Mouse (Mus musculus) MEL (cell line): ENCODE results near the gene Wfikkn2. TPM values are rescaled to one million over a fixed set of nuclear protein-coding genes. Genes with fewer than 3 reads are reported as not detected.

Experiments
- DNase-seq: peaks from one replicate; pipeline ENCODE4 v3.0.0; 2011; ENCODE audit warnings: low read depth, low spot score
- H3K27ac ChIP-seq: 2 replicates; pipeline ENCODE4 v1.5.1; 2012; ENCODE audit warnings: low read depth, mild to moderate bottlenecking, control low read depth, low read length, moderate library complexity; ENCODE audit not compliant: control insufficient read depth
- H3K27me3 ChIP-seq, 2 experiments: fragments of 150-350 bp in 1 of 2; sonication (generic) in 1 of 2; 2 replicates each; pipeline ENCODE4 v1.6.1; 2012; ENCODE audit warnings: low read length in 2 of 2, mild to moderate bottlenecking in 2 of 2, improper control_type of control experiment in 1 of 2, moderate library complexity in 1 of 2; ENCODE audit not compliant: insufficient read depth in 2 of 2, control insufficient read depth in 1 of 2
- H3K36me3 ChIP-seq, 2 experiments: 2 replicates each; pipeline ENCODE4 v1.6.1; 2012 to 2014; ENCODE audit warnings: low read length in 2 of 2, improper control_type of control experiment in 1 of 2, inconsistent platforms in 1 of 2, mild to moderate bottlenecking in 1 of 2; ENCODE audit not compliant: insufficient read depth in 2 of 2, control insufficient read depth in 1 of 2
- H3K4me1 ChIP-seq, 2 experiments: fragments of 150-350 bp in 1 of 2; sonication (generic) in 1 of 2; 2 replicates each; pipeline ENCODE4 v1.6.1; 2012; ENCODE audit warnings: low read length in 2 of 2, improper control_type of control experiment in 1 of 2, mild to moderate bottlenecking in 1 of 2; ENCODE audit not compliant: insufficient read depth in 2 of 2, control insufficient read depth in 1 of 2
- H3K4me3 ChIP-seq, 2 experiments: fragments of 150-350 bp in 1 of 2; sonication (generic) in 1 of 2; 2 replicates each; pipeline ENCODE4 v1.5.1; 2012; ENCODE audit warnings: low read depth in 2 of 2, low read length in 2 of 2, mild to moderate bottlenecking in 2 of 2, moderate library complexity in 2 of 2, control low read depth in 1 of 2, improper control_type of control experiment in 1 of 2; ENCODE audit not compliant: control insufficient read depth in 1 of 2, insufficient read depth in 1 of 2
- H3K79me2 ChIP-seq: 2 replicates; pipeline ENCODE4 v1.6.1; 2012; ENCODE audit warnings: mild to moderate bottlenecking, low read length, moderate library complexity; ENCODE audit not compliant: control insufficient read depth, poor library complexity, insufficient read depth
- H3K9ac ChIP-seq: 2 replicates; pipeline ENCODE4 v1.6.1; 2012; ENCODE audit warnings: low read depth, mild to moderate bottlenecking, control low read depth, low read length, moderate library complexity; ENCODE audit not compliant: control insufficient read depth, poor library complexity, severe bottlenecking
- H3K9me3 ChIP-seq: fragments of 150-350 bp; sonication (generic); replicated peaks from 2 replicates; pipeline ENCODE4 v1.6.1; 2012; ENCODE audit warnings: mild to moderate bottlenecking, low read length, improper control_type of control experiment, moderate library complexity; ENCODE audit not compliant: insufficient read depth
- CHD1 ChIP-seq: IDR thresholded peaks from 2 replicates; pipeline ENCODE4 v1.6.1; 2012; ENCODE audit warnings: low read depth, mild to moderate bottlenecking, inconsistent platforms, low read length, improper control_type of control experiment
- CHD2 ChIP-seq: IDR thresholded peaks from 2 replicates; pipeline ENCODE4 v1.6.1; 2011; ENCODE audit warnings: low read length, improper control_type of control experiment
- ELF1 ChIP-seq: IDR thresholded peaks from 2 replicates; pipeline ENCODE4 v1.6.1; 2014; ENCODE audit warnings: low read depth, mild to moderate bottlenecking, inconsistent platforms, low read length, improper control_type of control experiment, moderate library complexity
- ETS1 ChIP-seq: IDR thresholded peaks from 2 replicates; pipeline ENCODE4 v1.6.1; 2012; ENCODE audit warnings: low read depth, mild to moderate bottlenecking, inconsistent platforms, low read length, improper control_type of control experiment, moderate library complexity
- JUND ChIP-seq: IDR thresholded peaks from 2 replicates; pipeline ENCODE4 v1.6.1; 2011; ENCODE audit warnings: low read depth, mild to moderate bottlenecking, improper control_type of control experiment, low read length
- KAT2A ChIP-seq: conservative IDR thresholded peaks from 2 replicates; pipeline ENCODE4 v1.6.1; 2012; ENCODE audit warnings: low read depth, low read length, improper control_type of control experiment, inconsistent platforms
- MAFK ChIP-seq: IDR thresholded peaks from 2 replicates; pipeline ENCODE4 v1.6.1; 2011; ENCODE audit warnings: low read depth, mild to moderate bottlenecking, low read length, improper control_type of control experiment, borderline replicate concordance
- MAZ ChIP-seq: IDR thresholded peaks from 2 replicates; pipeline ENCODE4 v1.6.1; 2012; ENCODE audit warnings: low read depth, mild to moderate bottlenecking, inconsistent platforms, low read length, improper control_type of control experiment
- NELFE ChIP-seq: IDR thresholded peaks from 2 replicates; pipeline ENCODE4 v1.6.1; 2011; ENCODE audit warnings: low read depth, low read length, improper control_type of control experiment
- NRF1 ChIP-seq: IDR thresholded peaks from 2 replicates; pipeline ENCODE4 v1.6.1; 2014; ENCODE audit warnings: low read depth, mild to moderate bottlenecking, inconsistent platforms, low read length, improper control_type of control experiment, moderate library complexity; ENCODE audit not compliant: poor library complexity, insufficient read depth, severe bottlenecking
- POLR2A ChIP-seq, 2 experiments: IDR thresholded peaks; 2 replicates each; pipeline ENCODE4 v1.6.1; 2011 to 2012; ENCODE audit warnings: low read length in 2 of 2, mild to moderate bottlenecking in 2 of 2, control low read depth in 1 of 2, improper control_type of control experiment in 1 of 2, low read depth in 1 of 2, moderate library complexity in 1 of 2; ENCODE audit not compliant: control insufficient read depth in 1 of 2, insufficient read depth in 1 of 2, poor library complexity in 1 of 2
- POLR2AphosphoS2 ChIP-seq: IDR thresholded peaks from 2 replicates; pipeline ENCODE4 v1.6.1; 2011; ENCODE audit warnings: low read length, improper control_type of control experiment
- POLR2AphosphoS5 ChIP-seq: IDR thresholded peaks from 2 replicates; pipeline ENCODE4 v1.6.1; 2012; ENCODE audit warnings: low read depth, borderline replicate concordance, mild to moderate bottlenecking, inconsistent platforms, low read length, moderate library complexity, mixed read lengths
- SMC3 ChIP-seq: IDR thresholded peaks from 2 replicates; pipeline ENCODE4 v1.6.1; 2011; ENCODE audit warnings: low read depth, low read length, improper control_type of control experiment
- TCF12 ChIP-seq: IDR thresholded peaks from 2 replicates; pipeline ENCODE4 v1.6.1; 2014; ENCODE audit warnings: low read depth, mild to moderate bottlenecking, inconsistent platforms, low read length, improper control_type of control experiment, moderate library complexity
- USF2 ChIP-seq, 2 experiments: IDR thresholded peaks; 2 replicates each; pipeline ENCODE4 v1.6.1; 2011 to 2012; ENCODE audit warnings: improper control_type of control experiment in 2 of 2, low read length in 2 of 2, borderline replicate concordance in 1 of 2, inconsistent platforms in 1 of 2, low read depth in 1 of 2, mild to moderate bottlenecking in 1 of 2; ENCODE audit not compliant: insufficient read depth in 1 of 2
- ZC3H11A ChIP-seq: IDR thresholded peaks from 2 replicates; pipeline ENCODE4 v1.6.1; 2012; ENCODE audit warnings: low read depth, mild to moderate bottlenecking, inconsistent platforms, low read length, improper control_type of control experiment
- ZNF384 ChIP-seq: IDR thresholded peaks from 2 replicates; pipeline ENCODE4 v1.6.1; 2012; ENCODE audit warnings: low read depth, mild to moderate bottlenecking, inconsistent platforms, low read length, improper control_type of control experiment
- polyA plus RNA-seq, 2 experiments: library from polyadenylated mRNA; stranded (reverse) in 1 of 2; unstranded in 1 of 2; fragments of >175 nt in 1 of 2; fragments of >200 nt in 1 of 2; gene quantifications; 2 replicates each; pipeline versions ENCODE4 v1.2.1 to v1.2.4; 2012; ENCODE audit warnings: low replicate concordance in 2 of 2, low read depth in 1 of 2; ENCODE audit not compliant: insufficient read length in 2 of 2, insufficient read depth in 1 of 2, missing spikeins in 1 of 2
- total RNA-seq: library from RNA; depleted of rRNA; stranded (reverse); fragments of 300-350 nt; gene quantifications from 2 replicates; pipeline ENCODE4 v1.2.3, GENCODE M21; 2012

The Wfikkn2 gene
- total and polyA plus RNA-seq, 3 experiments: not detected

GRCm38 (mm10) chr11:94285886-94286574 lies 40.2 kb upstream of the Wfikkn2 start (continued):
- TF ChIP-seq USF2 (IDR thresholded peaks at IDR 0.05; ENCODE audit: borderline replicate concordance in 1 of 2, insufficient read depth in 1 of 2, low read depth in 1 of 2, low read length in 2 of 2): no peak

GRCm38 (mm10) chr11:94283536-94284099 lies 37.8 kb upstream of the Wfikkn2 start:
- no peak for TF ChIP-seq MAFK
- peak; percentile 49; the same call in 1 of the 2 replicates for TF ChIP-seq POLR2AphosphoS2
- TF ChIP-seq POLR2A (IDR thresholded peaks at IDR 0.05; ENCODE audit: control insufficient read depth in 1 of 2, insufficient read depth in 1 of 2, low read depth in 1 of 2, low read length in 2 of 2, poor library complexity in 1 of 2): peak in 1 of 2 experiments; percentile 17; a peak in 1 of 4 replicates
- no peak for TF ChIP-seq ETS1
- no peak for TF ChIP-seq ZNF384
- H3K4me1 ChIP-seq: no peaks in the 10 kb centered on the region
- H3K36me3 ChIP-seq: peaks cover 0 to 15% of the 10 kb centered on the region in 2 experiments; a peak in 2 of 4 replicates

GRCm38 (mm10) chr11:94282291-94282690 lies 36.5 kb upstream of the Wfikkn2 start:
- no peak for TF ChIP-seq TCF12
- TF ChIP-seq JUND: no peak
- no peak for TF ChIP-seq NRF1
- no peak for TF ChIP-seq POLR2AphosphoS5
- TF ChIP-seq MAZ: no peak
- TF ChIP-seq CHD2: no peak
- peak; percentile 67; the same call in 1 of the 2 replicates for TF ChIP-seq ZNF384
- TF ChIP-seq ZC3H11A: no peak
- no peak; the same call in 1 of the 2 replicates for TF ChIP-seq POLR2AphosphoS2
- no peak for TF ChIP-seq KAT2A
- no peak for TF ChIP-seq USF2 (IDR thresholded peaks at IDR 0.05; ENCODE audit: borderline replicate concordance in 1 of 2, insufficient read depth in 1 of 2, low read depth in 1 of 2, low read length in 2 of 2)
- no peak for TF ChIP-seq CHD1
- 0 out of 2 replicates have a peak, but pooled peaks have one; percentile 12 for TF ChIP-seq NELFE
- TF ChIP-seq SMC3: no peak
- no peak for TF ChIP-seq ELF1
- Histone ChIP-seq H3K4me1 (0 out of 4 replicates have a peak, but pooled peaks cover 0 to 1% of the 10 kb centered on the region in 2 experiments), H3K27me3 (no peaks in the 10 kb centered on the region), H3K79me2 (no peaks in the 10 kb centered on the region), H3K9me3 (no peaks in the 10 kb centered on the region), H3K9ac (no peak overlapping the region), H3K4me3 (no peak overlapping the region), H3K36me3 (peaks cover 0 to 4% of the 10 kb centered on the region in 2 experiments; a peak in 2 of 4 replicates), H3K27ac (no peak overlapping the region)
- DNase-seq: no peak

More at GRCm38 (mm10) chr11:94283536-94284099, 37.8 kb upstream of the Wfikkn2 start:
- no peaks in the 10 kb centered on the region for H3K9me3 ChIP-seq
- H3K9ac ChIP-seq: no peak overlapping the region
- no peak overlapping the region for H3K4me3 ChIP-seq
- no peaks in the 10 kb centered on the region for H3K79me2 ChIP-seq
- no peaks in the 10 kb centered on the region for H3K27me3 ChIP-seq
- no peak for DNase-seq
- no peak overlapping the region for H3K27ac ChIP-seq
